In the genomic region with DNA sequence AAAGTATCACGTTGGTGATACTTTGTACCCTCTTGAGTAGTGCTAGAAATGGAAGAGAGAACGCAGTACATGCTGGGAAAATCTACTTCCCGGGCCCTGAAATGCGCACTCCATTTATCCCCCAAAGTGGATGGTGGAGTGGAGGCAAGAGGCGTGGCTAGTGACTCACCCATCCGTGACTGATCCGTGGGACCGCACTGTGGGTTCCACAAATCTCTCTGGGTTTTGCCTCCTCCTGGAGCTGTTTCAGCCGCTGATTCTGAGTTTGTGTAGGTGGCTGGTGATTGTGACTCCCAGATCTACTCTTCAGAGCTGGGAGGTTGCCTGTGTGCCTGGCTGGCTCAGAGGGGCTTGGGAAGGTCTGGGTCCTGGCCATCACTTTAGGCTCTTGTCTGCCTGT, we compare ENCODE assay signal across 17 mouse cellular contexts. TPM values are rescaled to one million over a fixed set of nuclear protein-coding genes. Genes with fewer than 3 reads are reported as not detected.
DNase-seq lines count a peak whose midpoint lies in the region; ATAC-seq lines count a peak whose summit lies in the region.
"Had no signal": no experiment of that assay in that cellular context is flagged by ENCODE, and none has a peak within 500 bp of the region (broad histone marks: within the 10 kb centered on the region; RNA-seq: fewer than 3 reads in every experiment).

No protein-coding gene starts in this region.

- H3K9me3 ChIP-seq in megakaryocyte, embryonic 14.5 days: no peaks in the 10 kb centered on the region
- no peaks in the 10 kb centered on the region for H3K9me3 ChIP-seq in embryonic facial prominence, embryonic 15.5 days (replicated peaks)
- no peaks in the 10 kb centered on the region for H3K9me3 ChIP-seq in neural tube, embryonic 15.5 days (replicated peaks)
- H3K9me3 ChIP-seq: liver, embryonic 12.5 days; midbrain, embryonic 15.5 days; stomach, embryonic 15.5 days had no signal

- H3K27ac ChIP-seq in embryonic facial prominence, embryonic 15.5 days (replicated peaks): peak overlapping the region; percentile 39; the same call in 1 of the 2 replicates
- H3K27ac ChIP-seq in neural tube, embryonic 15.5 days (replicated peaks): no peak overlapping the region
- H3K27ac ChIP-seq: heart, adult 2 months; midbrain, embryonic 15.5 days; stomach, embryonic 15.5 days had no signal

- H3K27me3 ChIP-seq in megakaryocyte, embryonic 14.5 days (replicated peaks): no peaks in the 10 kb centered on the region
- no peaks in the 10 kb centered on the region for H3K27me3 ChIP-seq in embryonic facial prominence, embryonic 15.5 days
- no peaks in the 10 kb centered on the region for H3K27me3 ChIP-seq in neural tube, embryonic 15.5 days (replicated peaks)
- H3K27me3 ChIP-seq: liver, embryonic 12.5 days; midbrain, embryonic 15.5 days; stomach, embryonic 15.5 days had no signal

- WGBS in embryonic facial prominence, embryonic 15.5 days: 71% methylated on average over 9 of the region's 9 CpGs
- whole genome bisulfite sequencing in neural tube, embryonic 15.5 days: 73% methylated on average over 9 of the region's 9 CpGs

- no peak overlapping the region for H3K9ac ChIP-seq in embryonic facial prominence, embryonic 15.5 days
- no peak overlapping the region for H3K9ac ChIP-seq in neural tube, embryonic 15.5 days (replicated peaks)
- H3K9ac ChIP-seq: forebrain, postnatal 0 days; liver, embryonic 12.5 days; midbrain, embryonic 15.5 days; stomach, embryonic 15.5 days had no signal

- peak; percentile 50 to 75 for DNase-seq in left cerebral cortex, adult 9 months (ENCODE audit: low spot score in 2 of 2)
- peak; percentile 76 for DNase-seq in telencephalon, adult 2 months (ENCODE audit: low read depth, low spot score)
- DNase-seq in lung, postnatal 10 days: no peak
- DNase-seq: adrenal gland, adult 2 months; cerebellum, postnatal 36 days; forebrain, postnatal 0 days; heart, adult 2 months; kidney, postnatal 4 days had no signal

- peaks cover 97% of the 10 kb centered on the region for H3K4me1 ChIP-seq in megakaryocyte, embryonic 14.5 days
- peaks cover 54% of the 10 kb centered on the region for H3K4me1 ChIP-seq in embryonic facial prominence, embryonic 15.5 days
- H3K4me1 ChIP-seq in neural tube, embryonic 15.5 days: peaks cover 64% of the 10 kb centered on the region

- H3K36me3 ChIP-seq in megakaryocyte, embryonic 14.5 days (replicated peaks; ENCODE audit: low read length): peaks cover 73% of the 10 kb centered on the region
- H3K36me3 ChIP-seq in embryonic facial prominence, embryonic 15.5 days: peaks cover 10% of the 10 kb centered on the region; the same call in 1 of the 2 replicates
- H3K36me3 ChIP-seq in neural tube, embryonic 15.5 days: peaks cover 12% of the 10 kb centered on the region; the same call in 1 of the 2 replicates
- H3K36me3 ChIP-seq: midbrain, embryonic 15.5 days had no signal

- no peak overlapping the region for H3K4me2 ChIP-seq in embryonic facial prominence, embryonic 15.5 days (replicated peaks)
- H3K4me2 ChIP-seq in neural tube, embryonic 15.5 days: no peak overlapping the region
- H3K4me2 ChIP-seq: liver, embryonic 12.5 days; midbrain, embryonic 15.5 days; stomach, embryonic 15.5 days had no signal

- peak overlapping the region; percentile 46 for H3K4me3 ChIP-seq in megakaryocyte, embryonic 14.5 days (replicated peaks)
- no peak overlapping the region for H3K4me3 ChIP-seq in embryonic facial prominence, embryonic 15.5 days (replicated peaks)
- no peak overlapping the region for H3K4me3 ChIP-seq in neural tube, embryonic 15.5 days (replicated peaks)
- H3K4me3 ChIP-seq: heart, adult 2 months; liver, embryonic 12.5 days; midbrain, embryonic 15.5 days; stomach, embryonic 15.5 days had no signal

- no peak for ATAC-seq in megakaryocyte, adult 5-6 weeks (ENCODE audit: poor library complexity, severe bottlenecking)
- no peak for ATAC-seq in embryonic facial prominence, embryonic 15.5 days (ENCODE audit: insufficient number of reproducible peaks, low FRiP score, low TSS enrichment, low read depth)
- ATAC-seq in neural tube, embryonic 15.5 days (ENCODE audit: low FRiP score): no peak
- ATAC-seq: forebrain, postnatal 0 days; intestine, embryonic 16.5 days; liver, embryonic 12.5 days; lung, postnatal 0 days; midbrain, embryonic 15.5 days had no signal

RNA-seq across cellular contexts. Expression of a gene that starts 32.2 kb away (rescaled TPM):
- 92.3 and 120 TPM in 2 replicates for polyA plus RNA-seq in megakaryocyte, embryonic 14.5 days (2012; ENCODE audit: insufficient read depth, low replicate concordance)
- 58.4 and 60.3 TPM in 2 replicates for total RNA-seq in megakaryocyte, adult 5-6 weeks (2015)
- 22.7 and 26.5 TPM in 2 replicates for total RNA-seq in megakaryocyte, adult 5-6 weeks (2017)
- polyA plus RNA-seq in embryonic facial prominence, embryonic 15.5 days (2015; fragmentation: Nextera tagmentation; extraction: Ambion mirVana): 25.9 and 27.7 TPM in 2 replicates
- 135 and 193 TPM in 2 replicates for polyA plus RNA-seq in neural tube, embryonic 15.5 days (2015; fragmentation: Nextera tagmentation; extraction: Ambion mirVana)
